Mouse (Mus musculus) G1E (cell line): Measurements from ENCODE around the gene Gm6377.

Experiments
- CTCF ChIP-seq: IDR thresholded peaks from 2 replicates; pipeline ENCODE4 v1.5.1; 2012; ENCODE audit warnings: low read depth, low read length, inconsistent platforms, mixed read lengths
- GATA1 ChIP-seq: IDR thresholded peaks from 2 replicates; pipeline ENCODE4 v1.6.1; 2012; ENCODE audit warnings: borderline replicate concordance, low read length, inconsistent platforms, mixed read lengths
- POLR2AphosphoS5 ChIP-seq: IDR thresholded peaks from 2 replicates; pipeline ENCODE4 v1.6.1; 2012; ENCODE audit warnings: low read depth, low read length, inconsistent platforms; ENCODE audit not compliant: insufficient replicate concordance

- no peak for TF ChIP-seq CTCF
- no peak for TF ChIP-seq GATA1
- no peak for TF ChIP-seq POLR2AphosphoS5
These were observed 5.1 kb upstream of the Gm6377 start for GRCm38 (mm10) chrX:109191436-109191835.
